Mouse (Mus musculus): ENCODE measurements at regions not wholly inside any gene's neighbourhood (a gene's known extent, or its start where the extent isn't known, plus 50 kb on each side); places are given as distances from the start of the nearest gene placed in this dataset.

- H3K4me2 ChIP-seq (replicated peaks; ENCODE audit: low read depth, low read length, severe bottlenecking), result no peak overlapping the region
- no peak overlapping the region for H3K9ac ChIP-seq (ENCODE audit: low read depth, low read length, severe bottlenecking)
- no peaks in the 10 kb centered on the region for H3K9me3 ChIP-seq (ENCODE audit: control insufficient read depth, low read length)
- H3K27me3 ChIP-seq (ENCODE audit: control insufficient read depth, insufficient read depth, low read length), result no peaks in the 10 kb centered on the region
- no peak overlapping the region for H3K4me3 ChIP-seq (replicated peaks; ENCODE audit: low read length)
- H3K27ac ChIP-seq (replicated peaks; ENCODE audit: low read depth, low read length), result no peak overlapping the region
- no peak for TF ChIP-seq POLR2A (IDR thresholded peaks at IDR 0.05; ENCODE audit: borderline replicate concordance, extremely low read depth, insufficient read depth, insufficient read length)
- no peak for ATAC-seq (ENCODE audit: low FRiP score, low read depth)
- DNase-seq (ENCODE audit: low spot score), result no peak
- 88% methylated on average over 4 of the region's 4 CpGs for WGBS
- H3K4me1 ChIP-seq (ENCODE audit: control insufficient read depth, insufficient read depth, low read length), result no peaks in the 10 kb centered on the region
- H3K36me3 ChIP-seq (ENCODE audit: control insufficient read depth, insufficient read depth, low read length), result no peaks in the 10 kb centered on the region
Measured at GRCm38 (mm10) chr7:64076764-64077360, 76.8 kb upstream of the Trpm1 start.

DNA sequence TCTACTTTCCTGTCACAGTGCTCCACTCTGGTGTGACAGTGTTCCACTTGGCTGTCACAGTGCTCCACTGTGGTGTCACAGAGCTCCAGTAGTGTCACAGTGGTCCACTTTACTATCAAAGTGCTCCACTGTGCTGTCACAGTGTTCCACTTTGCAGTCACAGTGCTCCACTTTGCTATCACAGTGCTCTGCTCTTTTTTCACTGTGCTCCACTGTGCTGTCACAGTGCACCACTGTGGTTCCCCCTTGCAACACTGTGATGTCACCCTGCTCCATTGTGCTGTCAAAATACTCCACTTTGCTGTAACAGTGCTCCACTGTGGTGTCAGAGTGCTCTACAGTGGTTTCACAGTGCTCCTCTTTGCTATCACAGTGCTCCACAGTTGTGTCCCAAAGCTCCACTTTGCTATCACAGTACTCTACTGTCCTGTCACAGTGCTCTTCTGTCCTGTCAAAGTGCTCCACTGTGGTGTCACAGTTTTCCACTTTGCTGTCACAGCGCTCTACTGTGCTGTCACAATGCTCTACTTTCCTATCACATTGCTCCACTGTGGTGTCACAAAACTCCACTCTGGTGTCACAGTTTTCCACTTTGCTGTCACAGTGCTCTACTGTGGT is 77.8 kb upstream of the Trpm1 start:
- no peaks in the 10 kb centered on the region for H3K36me3 ChIP-seq (ENCODE audit: control insufficient read depth, insufficient read depth, low read length)
- DNase-seq (ENCODE audit: low spot score), result no peak
- no peaks in the 10 kb centered on the region for H3K4me1 ChIP-seq (ENCODE audit: control insufficient read depth, insufficient read depth, low read length)
- H3K27ac ChIP-seq (replicated peaks; ENCODE audit: low read depth, low read length), result no peak overlapping the region
- H3K9ac ChIP-seq (ENCODE audit: low read depth, low read length, severe bottlenecking), result no peak overlapping the region
- WGBS, result 80% methylated on average over 1 of the region's 1 CpGs
- TF ChIP-seq POLR2A (IDR thresholded peaks at IDR 0.05; ENCODE audit: borderline replicate concordance, extremely low read depth, insufficient read depth, insufficient read length), result no peak
- no peak overlapping the region for H3K4me3 ChIP-seq (replicated peaks; ENCODE audit: low read length)
- H3K9me3 ChIP-seq (ENCODE audit: control insufficient read depth, low read length), result no peaks in the 10 kb centered on the region
- no peaks in the 10 kb centered on the region for H3K27me3 ChIP-seq (ENCODE audit: control insufficient read depth, insufficient read depth, low read length)
- no peak for ATAC-seq (ENCODE audit: low FRiP score, low read depth)
- no peak overlapping the region for H3K4me2 ChIP-seq (replicated peaks; ENCODE audit: low read depth, low read length, severe bottlenecking)

DNA sequence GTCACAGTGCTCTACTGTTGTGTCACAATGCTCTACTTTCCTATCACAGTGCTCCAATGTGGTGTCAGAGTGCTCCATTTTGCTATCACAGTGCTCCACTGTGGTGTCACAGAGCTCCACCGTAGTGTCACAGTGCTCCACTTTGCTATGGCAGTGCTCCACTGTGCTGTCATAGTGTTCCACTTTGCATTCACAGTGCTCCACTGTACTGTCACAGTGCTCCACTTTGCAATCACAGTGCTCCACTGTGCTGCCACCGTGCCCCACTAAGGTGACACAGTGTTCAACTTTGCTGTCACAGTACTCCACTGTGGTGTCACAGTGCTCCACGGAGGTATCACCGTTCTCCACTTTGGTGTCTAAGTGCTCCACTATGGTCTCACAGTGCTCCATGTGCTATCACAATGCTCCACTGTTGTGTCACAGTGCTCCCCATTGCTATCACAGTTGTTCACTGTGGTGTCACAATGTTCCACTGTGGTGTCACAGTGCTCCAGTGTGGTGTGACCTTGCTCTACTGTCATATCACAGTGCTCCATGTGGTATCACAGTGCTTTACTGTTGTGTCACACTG is 78.9 kb upstream of the Trpm1 start:
- no peak for DNase-seq (ENCODE audit: low spot score)
- TF ChIP-seq POLR2A (IDR thresholded peaks at IDR 0.05; ENCODE audit: borderline replicate concordance, extremely low read depth, insufficient read depth, insufficient read length), result no peak
- no peaks in the 10 kb centered on the region for H3K9me3 ChIP-seq (ENCODE audit: control insufficient read depth, low read length)
- no peak overlapping the region for H3K27ac ChIP-seq (replicated peaks; ENCODE audit: low read depth, low read length)
- ATAC-seq (ENCODE audit: low FRiP score, low read depth), result no peak
- no peak overlapping the region for H3K9ac ChIP-seq (ENCODE audit: low read depth, low read length, severe bottlenecking)
- H3K4me3 ChIP-seq (replicated peaks; ENCODE audit: low read length), result no peak overlapping the region
- no peaks in the 10 kb centered on the region for H3K36me3 ChIP-seq (ENCODE audit: control insufficient read depth, insufficient read depth, low read length)
- H3K4me1 ChIP-seq (ENCODE audit: control insufficient read depth, insufficient read depth, low read length), result no peaks in the 10 kb centered on the region
- no peak overlapping the region for H3K4me2 ChIP-seq (replicated peaks; ENCODE audit: low read depth, low read length, severe bottlenecking)
- 91% methylated on average over 4 of the region's 4 CpGs for WGBS
- H3K27me3 ChIP-seq (ENCODE audit: control insufficient read depth, insufficient read depth, low read length), result no peaks in the 10 kb centered on the region

DNA sequence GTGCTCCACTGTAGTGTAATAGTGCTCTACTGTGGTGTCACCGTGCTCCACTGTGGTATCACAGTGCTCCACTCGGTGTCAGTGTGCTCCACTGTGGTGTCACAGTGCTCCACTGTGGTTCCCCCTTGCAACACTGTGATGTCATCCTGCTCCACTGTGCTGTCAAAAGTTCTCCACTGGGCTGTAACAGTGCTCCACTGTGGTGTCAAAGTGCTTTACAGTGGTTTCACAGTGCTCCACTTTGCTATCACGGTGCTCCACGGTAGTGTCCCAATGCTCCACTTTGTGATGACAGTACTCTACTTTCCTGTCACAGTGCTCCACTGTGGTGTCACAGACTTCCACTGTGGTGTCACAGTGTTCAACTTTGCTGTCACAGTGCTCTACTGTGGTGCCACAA is 79.4 kb upstream of the Trpm1 start:
- H3K4me3 ChIP-seq (replicated peaks; ENCODE audit: low read length), result no peak overlapping the region
- WGBS, result 84% methylated on average over 4 of the region's 4 CpGs
- H3K27ac ChIP-seq (replicated peaks; ENCODE audit: low read depth, low read length), result no peak overlapping the region
- no peak for DNase-seq (ENCODE audit: low spot score)
- no peaks in the 10 kb centered on the region for H3K36me3 ChIP-seq (ENCODE audit: control insufficient read depth, insufficient read depth, low read length)
- H3K4me1 ChIP-seq (ENCODE audit: control insufficient read depth, insufficient read depth, low read length), result no peaks in the 10 kb centered on the region
- no peaks in the 10 kb centered on the region for H3K9me3 ChIP-seq (ENCODE audit: control insufficient read depth, low read length)
- H3K27me3 ChIP-seq (ENCODE audit: control insufficient read depth, insufficient read depth, low read length), result no peaks in the 10 kb centered on the region
- no peak for TF ChIP-seq POLR2A (IDR thresholded peaks at IDR 0.05; ENCODE audit: borderline replicate concordance, extremely low read depth, insufficient read depth, insufficient read length)
- H3K9ac ChIP-seq (ENCODE audit: low read depth, low read length, severe bottlenecking), result no peak overlapping the region
- ATAC-seq (ENCODE audit: low FRiP score, low read depth), result no peak
- no peak overlapping the region for H3K4me2 ChIP-seq (replicated peaks; ENCODE audit: low read depth, low read length, severe bottlenecking)

DNA sequence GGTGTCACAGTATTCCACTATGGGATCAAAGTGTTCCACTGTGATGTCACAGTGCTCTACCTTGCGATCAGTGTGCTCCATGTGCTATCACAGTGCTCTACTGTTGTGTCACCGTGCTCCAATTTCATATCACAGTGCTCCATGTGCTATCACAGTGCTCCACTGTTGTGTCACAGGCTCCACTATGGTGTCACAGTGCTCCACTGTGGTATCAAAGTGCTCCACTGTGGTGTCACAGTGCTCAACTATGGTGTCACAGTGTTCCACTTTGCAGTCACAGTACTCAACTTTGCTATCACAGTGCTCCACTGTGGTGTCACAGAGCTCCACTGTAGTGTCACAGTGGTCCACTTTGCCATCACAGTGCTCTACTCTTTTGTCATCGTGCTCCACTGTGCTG is 79.9 kb upstream of the Trpm1 start:
- H3K27me3 ChIP-seq (ENCODE audit: control insufficient read depth, insufficient read depth, low read length), result no peaks in the 10 kb centered on the region
- no peaks in the 10 kb centered on the region for H3K9me3 ChIP-seq (ENCODE audit: control insufficient read depth, low read length)
- H3K27ac ChIP-seq (replicated peaks; ENCODE audit: low read depth, low read length), result no peak overlapping the region
- 84% methylated on average over 3 of the region's 3 CpGs for WGBS
- H3K4me1 ChIP-seq (ENCODE audit: control insufficient read depth, insufficient read depth, low read length), result no peaks in the 10 kb centered on the region
- no peak overlapping the region for H3K4me3 ChIP-seq (replicated peaks; ENCODE audit: low read length)
- DNase-seq (ENCODE audit: low spot score) (no peak), ATAC-seq (ENCODE audit: low FRiP score, low read depth) (no peak)
- H3K36me3 ChIP-seq (ENCODE audit: control insufficient read depth, insufficient read depth, low read length), result no peaks in the 10 kb centered on the region
- H3K4me2 ChIP-seq (replicated peaks; ENCODE audit: low read depth, low read length, severe bottlenecking), result no peak overlapping the region
- no peak for TF ChIP-seq POLR2A (IDR thresholded peaks at IDR 0.05; ENCODE audit: borderline replicate concordance, extremely low read depth, insufficient read depth, insufficient read length)
- no peak overlapping the region for H3K9ac ChIP-seq (ENCODE audit: low read depth, low read length, severe bottlenecking)
